Mouse (Mus musculus): ENCODE measurements around the gene Grhl3. TPM values are rescaled to one million over a fixed set of nuclear protein-coding genes. Genes with fewer than 3 reads are reported as not detected.

Gene Grhl3
- polyA plus RNA-seq, 1 experiment from 2014 or later: 0.87 TPM

DNA sequence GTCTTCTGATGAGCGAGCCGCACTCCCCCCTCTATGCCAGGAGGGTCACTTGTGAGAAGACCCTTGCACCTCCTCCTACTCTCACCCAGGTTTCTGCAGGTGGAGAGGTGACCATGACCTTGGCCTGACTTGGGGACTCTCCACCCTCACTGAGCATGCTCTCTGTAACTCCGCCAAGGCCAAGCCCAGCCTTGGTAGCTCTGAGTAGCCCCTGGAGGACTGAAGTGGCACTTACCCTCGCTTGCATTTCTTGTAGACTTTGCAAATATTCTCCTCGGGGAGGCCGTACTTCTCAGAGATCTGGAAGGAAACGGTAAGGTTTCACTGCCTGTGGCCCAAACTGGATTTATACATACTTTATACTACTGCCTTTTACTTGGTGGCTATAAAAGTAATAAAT, 27.4 kb downstream of the Grhl3 start:
- no peak overlapping the region for H3K27ac ChIP-seq (ENCODE audit: low read length)
- no peaks in the 10 kb centered on the region for H3K36me3 ChIP-seq (ENCODE audit: control insufficient read depth, insufficient read depth, low read length)
- peaks cover 8% of the 10 kb centered on the region; the same call in 1 of the 2 replicates for H3K4me1 ChIP-seq (ENCODE audit: control insufficient read depth, insufficient read depth, low read length)
- no peaks in the 10 kb centered on the region for H3K27me3 ChIP-seq (ENCODE audit: control insufficient read depth, insufficient read depth, low read depth, low read length)
- no peak overlapping the region for H3K4me3 ChIP-seq (ENCODE audit: low read depth, low read length)
- 88% methylated on average over 7 of the region's 7 CpGs for WGBS
- H3K9me3 ChIP-seq (replicated peaks; ENCODE audit: control insufficient read depth, low read length, poor library complexity, severe bottlenecking): no peaks in the 10 kb centered on the region
- no peak overlapping the region for H3K9ac ChIP-seq (ENCODE audit: low read depth, low read length)
- no peak for ATAC-seq
- no peak overlapping the region for H3K4me2 ChIP-seq (ENCODE audit: low read length)

- 27% methylated on average over 8 of the region's 8 CpGs for WGBS
- Histone ChIP-seq H3K4me2 (ENCODE audit: low read length) (peak overlapping the region; percentile 17), H3K27me3 (ENCODE audit: control insufficient read depth, insufficient read depth, low read depth, low read length) (no peaks in the 10 kb centered on the region), H3K9me3 (replicated peaks; ENCODE audit: control insufficient read depth, low read length, poor library complexity, severe bottlenecking) (no peaks in the 10 kb centered on the region), H3K27ac (ENCODE audit: low read length) (no peak overlapping the region), H3K4me3 (ENCODE audit: low read depth, low read length) (no peak overlapping the region), H3K9ac (ENCODE audit: low read depth, low read length) (no peak overlapping the region), H3K36me3 (ENCODE audit: control insufficient read depth, insufficient read depth, low read length) (no peaks in the 10 kb centered on the region), H3K4me1 (ENCODE audit: control insufficient read depth, insufficient read depth, low read length) (peaks cover 12% of the 10 kb centered on the region; the same call in 1 of the 2 replicates)
- ATAC-seq: no peak
Measured at GRCm38 (mm10) chr4:135545080-135545511, 28.3 kb downstream of the Grhl3 start.

DNA sequence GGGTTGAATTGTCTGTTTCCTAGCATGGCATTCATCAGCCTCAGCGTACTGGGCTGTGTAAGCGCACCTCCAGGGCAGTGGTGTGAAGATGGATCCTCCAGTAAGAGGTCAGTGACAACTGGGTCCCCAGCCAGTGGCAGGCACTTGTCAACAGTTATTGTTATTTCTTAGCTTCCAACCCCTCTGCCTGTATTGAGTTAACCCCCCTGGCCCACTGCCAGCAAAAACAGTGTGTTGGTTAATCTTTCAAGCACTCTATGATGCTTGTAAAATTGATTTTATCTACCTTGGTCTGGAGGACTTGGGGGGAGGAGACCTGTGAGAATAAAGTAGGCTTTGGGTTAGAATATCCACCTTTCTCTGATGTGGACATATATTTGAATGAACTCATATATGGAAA, 29.1 kb downstream of the Grhl3 start:
- no peak overlapping the region for H3K9ac ChIP-seq (ENCODE audit: low read depth, low read length)
- H3K4me3 ChIP-seq (ENCODE audit: low read depth, low read length): no peak overlapping the region
- no peak overlapping the region for H3K27ac ChIP-seq (ENCODE audit: low read length)
- no peak overlapping the region for H3K4me2 ChIP-seq (ENCODE audit: low read length)
- no peaks in the 10 kb centered on the region for H3K9me3 ChIP-seq (replicated peaks; ENCODE audit: control insufficient read depth, low read length, poor library complexity, severe bottlenecking)
- H3K36me3 ChIP-seq (ENCODE audit: control insufficient read depth, insufficient read depth, low read length): no peaks in the 10 kb centered on the region
- peaks cover 12% of the 10 kb centered on the region; the same call in 1 of the 2 replicates for H3K4me1 ChIP-seq (ENCODE audit: control insufficient read depth, insufficient read depth, low read length)
- no peak for ATAC-seq
- 74% methylated on average over 2 of the region's 2 CpGs for WGBS
- H3K27me3 ChIP-seq (ENCODE audit: control insufficient read depth, insufficient read depth, low read depth, low read length): no peaks in the 10 kb centered on the region

- 34% methylated on average over 9 of the region's 9 CpGs for WGBS
- Histone ChIP-seq H3K4me3 (ENCODE audit: low read depth, low read length) (no peak overlapping the region), H3K9ac (ENCODE audit: low read depth, low read length) (no peak overlapping the region), H3K36me3 (ENCODE audit: control insufficient read depth, insufficient read depth, low read length) (no peaks in the 10 kb centered on the region), H3K9me3 (replicated peaks; ENCODE audit: control insufficient read depth, low read length, poor library complexity, severe bottlenecking) (no peaks in the 10 kb centered on the region), H3K4me2 (ENCODE audit: low read length) (no peak overlapping the region), H3K27ac (ENCODE audit: low read length) (no peak overlapping the region), H3K27me3 (ENCODE audit: control insufficient read depth, insufficient read depth, low read depth, low read length) (no peaks in the 10 kb centered on the region), H3K4me1 (ENCODE audit: control insufficient read depth, insufficient read depth, low read length) (peaks cover 6% of the 10 kb centered on the region; the same call in 1 of the 2 replicates)
- no peak for ATAC-seq
Measured at GRCm38 (mm10) chr4:135540057-135540456, 33.4 kb downstream of the Grhl3 start.

DNA sequence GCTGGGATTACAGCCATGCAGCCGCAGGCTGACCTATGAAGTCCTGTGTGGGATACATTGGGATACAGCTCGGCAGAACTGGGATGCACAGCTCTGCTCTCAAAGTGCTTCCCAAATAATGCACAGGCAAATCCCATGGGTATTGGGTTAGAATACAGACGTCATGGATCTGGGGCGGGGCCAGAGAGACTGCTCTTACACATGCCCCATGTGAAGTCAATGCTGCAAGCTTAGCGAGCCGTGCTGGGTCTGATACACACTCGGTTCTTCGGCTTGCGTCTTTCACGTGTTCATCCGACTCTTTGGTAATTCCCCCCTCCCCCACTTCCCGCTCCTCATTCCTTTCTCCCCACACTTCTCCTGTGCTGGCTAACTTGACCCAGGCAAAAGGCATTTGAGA, 34.4 kb downstream of the Grhl3 start:
- no peaks in the 10 kb centered on the region for H3K36me3 ChIP-seq (ENCODE audit: control insufficient read depth, insufficient read depth, low read length)
- no peak overlapping the region for H3K4me3 ChIP-seq (ENCODE audit: low read depth, low read length)
- no peaks in the 10 kb centered on the region for H3K9me3 ChIP-seq (replicated peaks; ENCODE audit: control insufficient read depth, low read length, poor library complexity, severe bottlenecking)
- WGBS: 81% methylated on average over 12 of the region's 12 CpGs
- peaks cover 3% of the 10 kb centered on the region; the same call in 1 of the 2 replicates for H3K4me1 ChIP-seq (ENCODE audit: control insufficient read depth, insufficient read depth, low read length)
- ATAC-seq: no peak
- H3K4me2 ChIP-seq (ENCODE audit: low read length): no peak overlapping the region
- no peak overlapping the region for H3K27ac ChIP-seq (ENCODE audit: low read length)
- no peaks in the 10 kb centered on the region for H3K27me3 ChIP-seq (ENCODE audit: control insufficient read depth, insufficient read depth, low read depth, low read length)
- no peak overlapping the region for H3K9ac ChIP-seq (ENCODE audit: low read depth, low read length)

DNA sequence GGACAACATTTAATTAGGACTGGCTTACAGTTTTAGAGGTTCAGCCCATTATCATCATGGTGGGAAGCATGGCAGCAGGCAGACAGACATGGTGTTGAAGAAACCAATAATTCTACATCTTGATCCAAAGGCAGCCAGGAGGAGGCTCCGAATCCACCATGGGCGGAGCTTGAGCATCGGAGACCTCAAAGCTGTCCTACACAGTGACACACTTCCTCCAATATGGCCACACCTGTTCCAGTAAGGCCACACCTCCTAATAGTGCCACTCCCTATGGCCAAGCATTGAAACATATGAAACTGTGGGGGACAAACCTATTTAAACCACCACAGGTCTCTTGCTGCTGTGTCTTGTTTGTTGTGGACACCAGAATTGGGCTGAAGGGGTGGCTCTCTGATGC, 38.4 kb downstream of the Grhl3 start:
- Histone ChIP-seq H3K27me3 (ENCODE audit: control insufficient read depth, insufficient read depth, low read depth, low read length) (no peaks in the 10 kb centered on the region), H3K4me2 (ENCODE audit: low read length) (no peak overlapping the region), H3K4me3 (ENCODE audit: low read depth, low read length) (no peak overlapping the region), H3K9ac (ENCODE audit: low read depth, low read length) (no peak overlapping the region), H3K27ac (ENCODE audit: low read length) (no peak overlapping the region), H3K9me3 (replicated peaks; ENCODE audit: control insufficient read depth, low read length, poor library complexity, severe bottlenecking) (no peaks in the 10 kb centered on the region), H3K4me1 (ENCODE audit: control insufficient read depth, insufficient read depth, low read length) (no peaks in the 10 kb centered on the region; the same call in 1 of the 2 replicates), H3K36me3 (ENCODE audit: control insufficient read depth, insufficient read depth, low read length) (no peaks in the 10 kb centered on the region)
- ATAC-seq: no peak
- 94% methylated on average over 3 of the region's 3 CpGs for WGBS

DNA sequence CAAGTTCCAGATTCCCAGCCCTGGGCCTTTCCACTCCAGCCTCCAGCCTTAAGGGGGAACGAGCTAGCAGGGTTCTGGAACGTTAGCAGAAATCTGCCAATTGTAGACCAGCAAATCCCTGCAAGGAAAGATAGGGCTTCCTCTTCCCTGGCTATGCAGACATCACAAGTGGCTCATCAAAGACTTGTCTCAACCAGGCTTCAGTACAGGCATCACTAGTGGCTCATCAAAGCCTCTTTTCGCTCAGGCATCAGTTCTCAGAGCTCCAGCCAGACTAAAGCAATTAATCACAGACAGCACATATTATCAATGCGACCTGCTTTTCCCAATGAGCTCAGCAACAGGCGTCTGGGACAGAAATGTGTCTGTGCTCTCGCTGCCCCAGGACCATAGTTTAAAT, 40.4 kb downstream of the Grhl3 start:
- 79% methylated on average over 6 of the region's 6 CpGs for WGBS
- Histone ChIP-seq H3K9me3 (replicated peaks; ENCODE audit: control insufficient read depth, low read length, poor library complexity, severe bottlenecking) (no peaks in the 10 kb centered on the region), H3K27ac (ENCODE audit: low read length) (no peak overlapping the region), H3K27me3 (ENCODE audit: control insufficient read depth, insufficient read depth, low read depth, low read length) (no peaks in the 10 kb centered on the region), H3K4me2 (ENCODE audit: low read length) (no peak overlapping the region), H3K36me3 (ENCODE audit: control insufficient read depth, insufficient read depth, low read length) (no peaks in the 10 kb centered on the region), H3K4me3 (ENCODE audit: low read depth, low read length) (no peak overlapping the region), H3K4me1 (ENCODE audit: control insufficient read depth, insufficient read depth, low read length) (no peaks in the 10 kb centered on the region), H3K9ac (ENCODE audit: low read depth, low read length) (no peak overlapping the region)
- no peak for ATAC-seq

GRCm38 (mm10) chr4:135531771-135532613, 41.4 kb downstream of the Grhl3 start:
- ATAC-seq: no peak
- Histone ChIP-seq H3K4me2 (ENCODE audit: low read length) (no peak overlapping the region), H3K4me1 (ENCODE audit: control insufficient read depth, insufficient read depth, low read length) (no peaks in the 10 kb centered on the region), H3K4me3 (ENCODE audit: low read depth, low read length) (no peak overlapping the region), H3K36me3 (ENCODE audit: control insufficient read depth, insufficient read depth, low read length) (no peaks in the 10 kb centered on the region), H3K9me3 (replicated peaks; ENCODE audit: control insufficient read depth, low read length, poor library complexity, severe bottlenecking) (no peaks in the 10 kb centered on the region), H3K27me3 (ENCODE audit: control insufficient read depth, insufficient read depth, low read depth, low read length) (no peaks in the 10 kb centered on the region), H3K9ac (ENCODE audit: low read depth, low read length) (no peak overlapping the region), H3K27ac (ENCODE audit: low read length) (no peak overlapping the region)
- WGBS: 53% methylated on average over 9 of the region's 9 CpGs

GRCm38 (mm10) chr4:135531236-135531635, 42.2 kb downstream of the Grhl3 start:
- Histone ChIP-seq H3K4me3 (ENCODE audit: low read depth, low read length) (no peak overlapping the region), H3K9me3 (replicated peaks; ENCODE audit: control insufficient read depth, low read length, poor library complexity, severe bottlenecking) (no peaks in the 10 kb centered on the region), H3K4me2 (ENCODE audit: low read length) (no peak overlapping the region), H3K36me3 (ENCODE audit: control insufficient read depth, insufficient read depth, low read length) (no peaks in the 10 kb centered on the region), H3K27ac (ENCODE audit: low read length) (no peak overlapping the region), H3K27me3 (ENCODE audit: control insufficient read depth, insufficient read depth, low read depth, low read length) (no peaks in the 10 kb centered on the region), H3K9ac (ENCODE audit: low read depth, low read length) (no peak overlapping the region), H3K4me1 (ENCODE audit: control insufficient read depth, insufficient read depth, low read length) (no peaks in the 10 kb centered on the region)
- no peak for ATAC-seq
- 89% methylated on average over 9 of the region's 9 CpGs for WGBS
